Mouse (Mus musculus) gastrocnemius, postnatal 25 days (tissue): ENCODE measurements at regions not wholly inside any gene's neighbourhood (a gene's known extent, or its start where the extent isn't known, plus 50 kb on each side); places are given as distances from the start of the nearest gene placed in this dataset.

Source experiments
- DNase-seq: peaks from one replicate; pipeline ENCODE4 v3.0.0; 2022

DNA sequence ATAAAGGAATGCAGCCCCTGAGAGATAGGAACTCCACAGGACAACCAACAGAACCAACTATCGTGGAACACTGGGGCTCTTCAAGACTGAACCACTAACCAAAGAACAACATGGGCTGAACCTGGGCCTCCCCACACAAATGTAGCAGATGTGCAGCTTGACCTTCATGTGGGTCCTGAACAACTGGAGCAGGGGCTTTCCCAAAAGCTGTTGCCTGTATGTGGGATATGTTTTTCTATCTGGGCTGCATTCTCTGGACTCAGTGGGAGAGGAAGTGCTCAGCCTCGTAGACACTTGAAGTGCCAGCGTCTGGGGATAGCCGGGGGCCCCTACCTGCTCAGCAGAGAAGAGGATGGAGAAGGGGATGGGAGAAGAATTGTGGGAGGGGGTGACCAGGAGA, 149.2 kb upstream of the Trib2 start:
- DNase-seq, result no peak

DNA sequence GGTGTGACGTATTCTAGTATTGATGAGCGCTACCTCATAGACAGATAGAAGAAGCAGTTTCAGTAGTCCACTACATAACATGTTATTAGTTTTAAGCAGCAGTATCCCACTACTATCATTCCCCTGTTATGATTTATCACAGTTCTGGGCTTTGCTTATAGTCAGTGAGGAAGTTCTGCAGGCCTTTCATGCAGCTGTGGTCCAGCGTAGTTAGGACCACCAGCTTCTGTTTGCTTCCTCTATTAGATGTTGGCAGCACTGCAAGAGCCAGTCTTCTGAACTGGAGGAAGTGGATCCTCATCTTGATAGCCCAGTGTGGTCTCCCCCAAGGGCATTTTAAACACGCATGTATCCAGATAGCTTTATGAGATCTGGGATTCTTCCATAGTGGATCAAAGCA, 147.4 kb upstream of the Trib2 start:
- no peak for DNase-seq

DNA sequence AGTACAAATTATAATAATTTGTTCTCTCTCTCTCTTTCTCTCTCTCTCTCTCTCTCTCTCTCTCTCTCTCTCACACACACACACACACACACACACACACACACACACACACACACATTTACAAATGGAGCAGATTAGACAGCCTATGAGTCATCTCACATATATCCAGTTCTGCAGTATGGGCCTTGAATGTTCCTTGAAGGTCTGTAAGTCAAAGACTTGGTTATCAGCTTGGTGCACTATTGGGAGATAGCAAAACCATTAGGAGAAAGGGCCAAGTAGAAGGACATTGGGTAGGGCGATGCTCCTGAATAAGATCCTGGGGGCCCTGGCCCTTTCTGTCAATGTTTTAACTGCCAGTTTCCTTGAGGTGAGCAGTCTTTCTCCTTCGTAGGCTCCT, 145.1 kb upstream of the Trib2 start:
- no peak for DNase-seq

DNA sequence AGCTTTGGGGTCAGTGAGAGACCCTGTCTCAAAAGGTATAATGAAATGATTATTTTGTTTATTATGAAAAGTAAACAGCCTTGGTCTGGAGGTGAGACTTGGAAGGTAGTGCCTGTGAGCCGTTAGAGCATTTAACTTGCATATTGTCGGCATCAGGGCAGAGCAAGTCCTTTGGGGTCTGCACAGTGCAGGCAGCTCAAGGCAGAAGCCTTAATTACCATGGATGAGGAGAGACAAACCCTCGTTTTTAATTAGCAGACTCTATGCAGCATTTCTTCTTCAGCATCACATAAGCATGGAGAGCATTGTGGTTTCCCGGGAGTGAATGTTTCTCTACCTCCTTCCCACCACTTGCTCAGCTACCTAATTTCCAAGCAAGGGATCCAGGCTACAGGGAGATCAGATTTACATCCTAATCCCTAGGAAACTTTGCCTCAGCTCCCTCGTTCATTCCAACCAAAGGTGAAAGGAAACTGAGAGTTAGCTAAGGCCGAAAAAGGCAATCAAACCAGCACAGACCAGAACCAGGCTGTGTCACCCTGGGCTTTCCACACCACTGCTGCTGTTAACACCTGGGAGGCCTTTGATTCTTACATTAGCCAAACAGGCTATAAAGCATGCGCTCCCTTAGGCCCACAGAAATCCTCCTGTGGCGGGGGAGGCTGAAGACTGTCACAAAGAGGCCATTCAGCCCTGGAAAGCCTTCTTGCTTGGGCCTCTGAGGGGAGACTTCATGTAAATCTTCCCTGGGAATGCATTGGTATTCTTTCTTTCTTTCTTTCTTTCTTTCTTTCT, 120.9 kb upstream of the Trib2 start:
- DNase-seq, result no peak

DNA sequence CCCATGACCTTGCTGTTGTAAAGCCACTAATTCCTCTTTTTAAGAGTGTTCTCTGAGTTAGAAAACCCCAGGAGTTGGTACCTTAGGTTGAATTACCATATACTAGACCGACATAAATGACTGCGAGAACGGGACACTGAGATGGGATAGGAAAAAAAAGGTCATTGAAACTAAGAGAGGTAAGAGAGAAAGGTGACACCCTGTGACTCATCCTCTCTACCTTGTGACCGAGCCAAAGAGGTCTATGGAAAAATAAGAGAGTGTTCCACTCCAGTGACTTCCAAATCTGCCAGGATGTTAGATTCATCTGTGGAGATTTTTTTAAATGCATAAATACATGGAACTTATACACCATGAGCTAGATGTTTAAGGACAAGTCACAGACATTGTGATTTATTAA, 115.3 kb upstream of the Trib2 start:
- no peak for DNase-seq

DNA sequence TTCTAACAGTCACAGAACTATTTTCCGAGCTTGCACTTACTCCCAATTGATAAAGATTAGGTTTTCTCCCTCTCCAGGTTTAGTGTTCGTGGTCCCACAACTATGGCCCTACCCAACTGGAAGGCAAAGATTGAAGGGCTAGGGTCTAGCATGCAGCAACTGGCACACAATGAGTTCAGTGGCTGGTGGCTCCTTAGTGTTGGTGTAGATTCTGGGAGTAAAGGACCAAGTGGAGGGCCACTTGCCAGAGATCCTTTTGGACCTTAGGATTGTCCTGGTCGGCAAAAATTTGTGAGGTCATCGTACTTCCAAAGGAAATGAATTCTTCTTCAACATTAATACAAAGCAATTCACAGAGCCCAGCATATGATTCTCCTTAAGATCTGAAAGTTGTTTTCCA, 114.8 kb upstream of the Trib2 start:
- no peak for DNase-seq

DNA sequence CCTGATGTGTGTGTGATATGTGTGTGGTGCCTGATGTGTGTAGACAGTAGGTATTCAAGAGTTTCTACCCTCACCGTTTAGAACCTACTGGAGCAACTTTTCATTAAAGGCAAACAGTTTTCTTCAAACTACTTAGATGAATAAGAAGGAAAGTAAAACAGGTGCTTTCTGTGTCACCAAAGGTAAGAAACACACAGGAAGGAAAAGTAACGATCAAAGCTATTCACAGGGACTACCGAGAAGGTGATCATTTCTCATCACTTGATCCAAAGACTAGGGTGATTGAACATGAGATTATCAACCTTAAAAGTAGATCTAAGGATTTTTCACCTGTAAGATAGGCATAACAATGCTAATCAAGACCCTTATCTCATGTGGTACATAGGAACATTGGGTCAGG, 113.4 kb upstream of the Trib2 start:
- DNase-seq, result no peak

DNA sequence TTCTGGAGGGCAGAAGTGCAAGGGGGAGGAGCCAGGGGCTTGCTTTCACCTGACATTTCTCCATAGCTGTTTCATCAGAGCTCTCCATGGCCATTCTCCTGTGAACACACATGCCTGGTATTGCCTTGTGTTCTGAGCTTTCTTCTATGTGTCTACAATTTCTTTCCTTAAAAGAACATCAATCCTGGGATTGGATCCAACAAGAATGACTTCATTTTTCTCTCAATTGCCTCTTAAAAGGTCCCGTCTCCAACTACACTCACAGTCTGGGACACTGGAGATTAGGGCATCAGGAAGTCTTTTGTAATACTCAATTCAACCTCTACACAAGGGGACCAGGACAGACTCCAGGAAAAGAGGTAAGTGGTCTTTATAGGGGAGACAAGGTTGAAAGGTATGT, 112.8 kb upstream of the Trib2 start:
- DNase-seq, result no peak

DNA sequence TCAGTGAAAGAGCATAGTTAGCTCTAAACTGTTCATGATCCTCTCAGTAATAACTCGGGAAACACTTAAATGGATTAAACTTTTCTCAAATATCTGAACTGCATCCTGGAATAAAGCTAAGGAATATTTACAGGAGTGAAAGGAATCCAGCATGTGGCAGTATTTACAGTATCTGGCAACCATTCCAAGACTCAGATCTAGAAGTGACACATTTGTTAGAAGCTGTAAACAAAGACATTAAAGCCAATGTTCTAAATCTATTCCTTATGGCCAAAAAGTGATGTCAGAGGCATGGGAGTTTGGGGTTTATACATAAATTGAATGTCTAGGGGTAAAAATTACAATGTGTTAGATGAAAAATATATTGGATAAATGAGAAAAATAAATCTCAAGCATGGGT, 101.6 kb upstream of the Trib2 start:
- no peak for DNase-seq

DNA sequence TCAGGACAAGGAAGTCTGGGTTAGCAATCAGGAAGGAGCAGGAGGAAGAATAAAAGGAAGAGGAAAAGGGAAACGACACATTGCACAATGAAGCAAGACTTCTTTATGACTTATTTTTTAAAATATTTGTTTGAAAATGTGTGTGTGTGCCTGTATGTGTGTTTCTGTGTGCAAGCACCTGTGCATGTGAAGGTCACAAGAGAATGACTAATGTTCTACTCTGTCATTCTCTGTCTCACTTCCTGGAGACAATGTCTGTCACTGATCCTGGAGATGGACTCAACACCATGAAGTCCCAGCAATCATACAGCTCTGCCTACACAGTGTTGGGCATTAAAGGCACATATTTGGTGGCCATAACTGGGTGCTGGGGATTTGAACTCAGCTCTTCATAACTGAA, 96.2 kb upstream of the Trib2 start:
- no peak for DNase-seq

DNA sequence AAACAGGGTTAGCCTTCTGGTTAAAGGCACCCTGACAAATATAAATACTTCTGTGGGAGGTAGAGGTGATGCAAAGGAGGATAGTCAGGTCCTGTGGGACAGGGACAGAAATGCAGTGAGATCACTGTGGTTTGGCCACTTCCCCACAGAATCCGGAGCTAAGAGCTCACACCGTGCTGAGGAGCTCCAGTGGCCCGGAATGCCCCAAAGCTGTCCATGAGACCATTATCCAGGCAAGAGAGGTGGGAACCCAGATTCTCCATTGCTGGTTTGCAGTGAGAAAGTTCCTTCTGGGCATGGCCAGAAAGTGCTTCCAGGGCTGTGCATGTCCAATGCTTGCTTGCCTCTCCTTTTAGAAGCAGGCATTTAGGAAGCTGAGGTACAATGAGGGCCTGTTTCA, 95.8 kb upstream of the Trib2 start:
- DNase-seq, result no peak

DNA sequence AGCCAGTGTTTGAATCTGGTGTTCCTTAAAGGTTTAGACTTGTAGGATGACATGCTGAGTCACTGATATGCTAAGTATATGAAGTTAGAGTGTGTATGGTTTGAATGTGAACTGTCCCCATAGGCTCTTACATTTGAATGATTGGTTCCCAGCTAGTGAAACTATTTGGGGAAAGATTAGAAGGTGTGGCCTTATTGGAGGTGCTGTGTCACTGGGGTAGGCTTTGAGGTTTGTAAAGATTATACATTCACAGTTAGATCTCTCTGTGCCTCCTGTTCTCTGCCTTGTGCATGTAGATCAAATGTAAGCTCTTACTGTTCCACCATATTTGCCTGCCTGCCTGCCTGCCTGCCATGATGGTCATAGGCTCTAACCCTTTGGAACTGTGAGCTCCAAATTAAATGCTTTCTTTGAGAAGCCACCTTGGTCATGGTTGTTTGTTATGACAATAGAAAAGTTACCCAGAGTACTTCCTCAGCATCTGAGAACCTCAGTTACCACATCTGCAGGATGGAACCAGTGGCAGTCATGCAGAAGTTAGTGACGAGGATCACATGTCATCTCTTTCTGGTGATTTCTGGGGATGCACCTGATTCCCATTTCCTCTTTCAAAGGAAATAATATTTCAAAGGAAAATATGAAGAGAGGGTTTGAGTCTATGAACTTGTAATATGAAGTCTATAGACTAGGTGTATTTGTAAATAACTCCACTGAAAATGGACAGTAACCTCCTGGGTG, 94.7 kb upstream of the Trib2 start:
- no peak for DNase-seq

DNA sequence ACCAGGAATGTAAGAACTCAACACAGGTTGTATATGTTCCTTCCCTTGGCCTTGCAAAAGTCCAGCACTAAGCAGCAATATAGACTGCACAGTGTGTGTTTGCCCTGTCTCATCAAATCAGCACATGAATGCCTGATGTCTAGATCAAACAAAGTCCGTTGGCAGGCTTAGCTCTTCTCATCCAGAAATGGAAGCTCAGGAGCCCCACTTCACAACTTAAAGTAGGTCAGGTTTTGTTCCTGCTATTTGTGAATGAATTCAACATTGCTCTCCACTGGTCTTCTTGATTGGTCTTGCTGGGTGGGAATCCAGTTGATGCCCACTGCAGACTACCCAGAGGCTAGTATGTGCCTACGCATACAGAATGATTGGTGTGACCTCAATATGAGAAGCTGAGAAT, 80.8 kb upstream of the Trib2 start:
- DNase-seq, result no peak

DNA sequence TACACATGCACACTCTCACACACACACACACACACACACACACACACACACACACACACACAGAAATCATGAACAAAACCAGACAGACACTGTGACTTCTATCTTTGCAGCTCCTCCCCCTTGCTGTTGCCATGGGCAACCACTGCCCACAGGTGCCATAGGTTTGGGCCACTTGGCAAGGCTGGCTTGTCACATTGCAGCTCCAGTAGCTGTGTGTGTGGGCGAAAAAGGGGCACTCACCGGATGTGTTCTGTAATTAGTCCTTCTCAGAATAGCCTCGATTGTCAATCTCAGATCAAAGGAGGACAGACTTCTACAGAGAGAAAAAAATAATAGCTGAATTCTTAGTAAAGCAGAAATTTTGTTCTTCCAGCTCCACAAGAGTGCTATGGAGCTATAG, 79.8 kb upstream of the Trib2 start:
- DNase-seq, result no peak

DNA sequence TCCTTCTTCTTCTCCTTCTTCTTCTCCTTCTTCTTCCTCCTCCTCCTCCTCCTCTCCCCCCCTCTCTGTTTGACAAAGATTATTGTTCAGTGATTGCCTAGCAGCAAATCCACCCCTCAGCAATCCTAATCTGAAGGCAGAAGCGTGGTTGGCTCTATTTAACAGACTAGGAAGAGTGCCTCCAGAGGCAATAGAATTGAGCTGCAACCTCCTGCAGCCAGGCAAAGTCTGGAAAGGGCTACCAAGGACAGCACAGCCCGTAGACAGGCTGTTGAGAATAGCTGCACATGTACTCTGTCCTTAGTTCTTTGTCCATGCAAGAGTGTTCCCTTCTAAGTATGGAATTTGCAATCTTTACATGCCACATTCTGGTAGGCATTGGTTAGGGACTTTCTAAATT, 78.5 kb upstream of the Trib2 start:
- DNase-seq, result no peak

DNA sequence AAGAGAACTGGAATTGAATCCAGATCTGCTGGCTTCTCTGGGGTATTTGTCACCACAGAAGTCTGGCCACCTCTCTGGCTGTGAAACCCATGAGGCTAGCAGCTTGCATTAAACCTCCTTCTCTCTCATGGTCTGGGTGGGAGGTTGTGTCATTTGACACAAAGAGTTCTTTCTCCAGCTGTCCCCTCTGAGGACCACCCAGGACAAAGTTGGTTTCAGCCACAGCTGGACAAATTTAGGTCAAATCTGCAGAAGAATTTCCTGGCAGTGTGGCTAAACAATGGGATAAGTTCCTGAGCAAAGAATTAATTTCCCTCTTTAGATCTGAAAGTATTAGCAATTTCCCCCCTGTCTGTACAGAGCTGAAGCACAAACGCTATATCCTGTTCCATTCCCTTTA, 73.9 kb upstream of the Trib2 start:
- DNase-seq, result no peak

DNA sequence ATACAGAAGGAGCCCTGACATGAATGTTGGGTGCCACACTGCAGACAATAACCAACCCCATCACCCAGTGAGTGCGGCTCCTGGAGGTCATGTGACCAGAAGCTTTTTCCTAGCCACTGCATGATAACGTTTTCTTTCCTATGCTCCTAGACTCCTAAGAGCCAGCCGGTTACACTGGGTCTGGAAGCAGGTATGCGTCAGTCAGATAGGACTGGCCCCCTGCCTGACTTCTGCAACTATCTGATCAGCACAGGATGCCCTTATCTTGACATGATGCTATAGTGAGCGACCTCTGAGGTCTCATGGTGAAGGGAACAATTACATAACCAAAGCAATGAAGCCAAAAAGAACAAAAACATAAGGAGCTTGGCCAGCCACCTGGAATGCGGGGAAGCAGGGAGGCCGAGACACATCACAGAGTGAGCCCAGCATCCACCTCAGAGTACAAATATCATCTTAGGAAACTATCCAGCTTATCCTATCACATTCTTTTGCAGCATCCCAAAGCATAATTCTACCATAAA, 63.2 kb upstream of the Trib2 start:
- DNase-seq, result no peak
